Mouse (Mus musculus) CH12.LX (cell line): ENCODE measurements at regions not wholly inside any gene's neighbourhood (a gene's known extent, or its start where the extent isn't known, plus 50 kb on each side); places are given as distances from the start of the nearest gene placed in this dataset.

Source experiments
- CHD2 ChIP-seq: IDR thresholded peaks from 2 replicates; pipeline ENCODE4 v1.6.1; 2011; ENCODE audit warnings: low read length, improper control_type of control experiment
- CTCF ChIP-seq, 2 experiments: IDR thresholded peaks in 1 of 2; conservative IDR thresholded peaks in 1 of 2; 2 replicates each; pipeline ENCODE4 v1.5.1; 2011 to 2012; ENCODE audit warnings: low read depth in 2 of 2, low read length in 2 of 2, improper control_type of control experiment in 1 of 2, inconsistent platforms in 1 of 2, mild to moderate bottlenecking in 1 of 2, moderate library complexity in 1 of 2
- ELF1 ChIP-seq: IDR thresholded peaks from 2 replicates; pipeline ENCODE4 v1.6.1; 2014; ENCODE audit warnings: low read depth, mild to moderate bottlenecking, inconsistent platforms, low read length, improper control_type of control experiment
- GABPA ChIP-seq: IDR thresholded peaks from 2 replicates; pipeline ENCODE4 v1.6.1; 2012; ENCODE audit warnings: low read depth, low read length, improper control_type of control experiment, inconsistent platforms; ENCODE audit not compliant: insufficient replicate concordance
- JUN ChIP-seq: IDR thresholded peaks from 2 replicates; pipeline ENCODE4 v1.6.1; 2011; ENCODE audit warnings: low read depth, mild to moderate bottlenecking, low read length, improper control_type of control experiment, moderate library complexity; ENCODE audit not compliant: insufficient read depth
- MAZ ChIP-seq: IDR thresholded peaks from 2 replicates; pipeline ENCODE4 v1.6.1; 2012; ENCODE audit warnings: low read depth, mild to moderate bottlenecking, inconsistent platforms, low read length, improper control_type of control experiment, moderate library complexity
- POLR2A ChIP-seq: IDR thresholded peaks from 2 replicates; pipeline ENCODE4 v1.6.1; 2011; ENCODE audit warnings: low read depth, mild to moderate bottlenecking, improper control_type of control experiment, low read length
- POLR2AphosphoS2 ChIP-seq: IDR thresholded peaks from 2 replicates; pipeline ENCODE4 v1.6.1; 2011; ENCODE audit warnings: low read depth, low read length, improper control_type of control experiment
- SIN3A ChIP-seq: IDR thresholded peaks from 2 replicates; pipeline ENCODE4 v1.6.1; 2012; ENCODE audit warnings: low read length, improper control_type of control experiment, inconsistent platforms
- TCF12 ChIP-seq: IDR thresholded peaks from 2 replicates; pipeline ENCODE4 v1.6.1; 2014; ENCODE audit warnings: low read depth, mild to moderate bottlenecking, inconsistent platforms, low read length, improper control_type of control experiment
- ZC3H11A ChIP-seq: IDR thresholded peaks from 2 replicates; pipeline ENCODE4 v1.6.1; 2012; ENCODE audit warnings: low read depth, mild to moderate bottlenecking, inconsistent platforms, low read length, improper control_type of control experiment

GRCm38 (mm10) chr13:97578595-97578994 lies 181.8 kb downstream of the Gm10260 start:
- no peak for TF ChIP-seq MAZ
- TF ChIP-seq ZC3H11A = no peak
- no peak for TF ChIP-seq POLR2A
- TF ChIP-seq CHD2 = no peak
- TF ChIP-seq CTCF (conservative IDR thresholded peaks at IDR 0.05 in 1 of 2, IDR thresholded peaks at IDR 0.05 in 1 of 2; ENCODE audit: low read depth in 2 of 2, low read length in 2 of 2) = no peak
- no peak for TF ChIP-seq TCF12
- no peak for TF ChIP-seq ELF1
- no peak for TF ChIP-seq GABPA
- no peak for TF ChIP-seq POLR2AphosphoS2
- TF ChIP-seq SIN3A = no peak
- no peak for TF ChIP-seq JUN
